Mouse (Mus musculus): ENCODE results near the gene Zfp974.

GRCm38 (mm10) chr7:27905061-27905848 lies 24.0 kb downstream of the Zfp974 start:
- TF ChIP-seq SIN3A (IDR thresholded peaks at IDR 0.05; ENCODE audit: low read length) (no peak), MEF2A (IDR thresholded peaks at IDR 0.05; ENCODE audit: borderline replicate concordance, low read depth, low read length) (no peak), HCFC1 (IDR thresholded peaks at IDR 0.05; ENCODE audit: low read depth, low read length) (no peak), CTCF (conservative IDR thresholded peaks at IDR 0.05 in 1 of 2, IDR thresholded peaks at IDR 0.05 in 1 of 2; ENCODE audit: low read depth in 2 of 2, low read length in 2 of 2) (no peak), POLR2A (IDR thresholded peaks at IDR 0.05; ENCODE audit: low read depth, low read length) (no peak), USF1 (IDR thresholded peaks at IDR 0.05; ENCODE audit: low read depth, low read length) (no peak), CHD1 (IDR thresholded peaks at IDR 0.05; ENCODE audit: low read depth, low read length) (no peak), JUND (conservative IDR thresholded peaks at IDR 0.05; ENCODE audit: low read depth, low read length) (no peak), ZNF384 (IDR thresholded peaks at IDR 0.05; ENCODE audit: low read depth, low read length) (no peak), MAX (IDR thresholded peaks at IDR 0.05; ENCODE audit: low read length) (no peak), TBP (conservative IDR thresholded peaks at IDR 0.05; ENCODE audit: low read depth, low read length) (no peak), RCOR1 (conservative IDR thresholded peaks at IDR 0.05; ENCODE audit: low read depth, low read length) (no peak), EP300 (IDR thresholded peaks at IDR 0.05; ENCODE audit: low read length) (no peak)
